Mouse (Mus musculus): ENCODE measurements at regions not wholly inside any gene's neighbourhood (a gene's known extent, or its start where the extent isn't known, plus 50 kb on each side); places are given as distances from the start of the nearest gene placed in this dataset.

DNA sequence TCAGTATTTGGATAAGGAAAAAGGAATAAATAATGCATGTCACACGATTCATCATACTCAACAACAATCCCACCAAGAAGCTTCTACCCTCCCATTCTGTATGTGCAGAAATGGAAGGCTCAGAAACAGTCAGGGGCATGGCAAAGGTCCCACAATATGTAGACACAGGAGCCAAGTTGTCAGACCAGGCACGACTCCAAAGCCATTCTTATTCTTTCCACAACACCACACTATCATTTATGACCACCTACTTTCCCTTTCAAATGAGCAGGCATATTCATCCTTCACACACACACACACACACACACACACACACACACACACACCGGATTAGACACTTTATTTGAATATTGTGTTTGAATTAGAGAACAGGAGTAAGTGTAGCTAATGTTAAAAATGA, 232.0 kb downstream of the Rab28 start:
- Histone ChIP-seq H3K27me3 (replicated peaks; ENCODE audit: control insufficient read depth, insufficient read depth, low read length) (no peaks in the 10 kb centered on the region), H3K4me3 (replicated peaks; ENCODE audit: low read length) (no peak overlapping the region), H3K4me1 (replicated peaks; ENCODE audit: control insufficient read depth, insufficient read depth, low read length) (peaks cover 3% of the 10 kb centered on the region; the same call in 1 of the 2 replicates), H3K27ac (ENCODE audit: low read length) (no peak overlapping the region), H3K36me3 (ENCODE audit: control insufficient read depth, insufficient read depth) (no peaks in the 10 kb centered on the region), H3K9me3 (ENCODE audit: control insufficient read depth, low read length) (no peaks in the 10 kb centered on the region), H3K4me2 (ENCODE audit: low read length) (no peak overlapping the region), H3K9ac (replicated peaks; ENCODE audit: low read depth, low read length) (no peak overlapping the region)
- peak; percentile 78 for ATAC-seq
- WGBS, result 45% methylated on average over 3 of the region's 3 CpGs

DNA sequence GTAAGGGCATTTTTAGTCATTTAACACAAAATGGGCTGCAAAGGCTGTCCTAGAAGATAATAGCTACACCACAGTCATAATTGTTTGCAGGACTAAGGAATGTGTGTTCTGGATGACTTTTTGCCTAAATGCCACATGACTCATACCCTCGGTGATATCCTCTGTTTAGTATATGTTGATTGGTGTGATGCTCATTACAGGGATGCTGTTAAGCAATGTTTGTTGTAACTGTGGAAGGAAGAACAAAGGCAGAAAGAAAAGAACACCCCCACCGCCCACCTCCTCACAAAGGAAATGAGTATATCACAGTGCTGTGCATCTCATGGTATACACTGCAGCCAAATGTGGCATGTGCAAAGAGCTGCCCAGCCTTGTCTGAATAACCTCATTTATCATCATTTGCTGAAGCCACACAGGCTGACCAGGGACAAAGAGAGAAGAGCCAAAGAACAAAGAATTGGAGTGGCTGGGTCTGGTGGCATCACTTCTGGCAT, 262.4 kb downstream of the Rab28 start:
- Histone ChIP-seq H3K9ac (replicated peaks; ENCODE audit: low read depth, low read length) (no peak overlapping the region), H3K36me3 (ENCODE audit: control insufficient read depth, insufficient read depth) (no peaks in the 10 kb centered on the region), H3K4me2 (ENCODE audit: low read length) (no peak overlapping the region), H3K9me3 (ENCODE audit: control insufficient read depth, low read length) (no peaks in the 10 kb centered on the region), H3K27me3 (replicated peaks; ENCODE audit: control insufficient read depth, insufficient read depth, low read length) (no peaks in the 10 kb centered on the region), H3K4me3 (replicated peaks; ENCODE audit: low read length) (no peak overlapping the region), H3K27ac (ENCODE audit: low read length) (no peak overlapping the region), H3K4me1 (replicated peaks; ENCODE audit: control insufficient read depth, insufficient read depth, low read length) (no peaks in the 10 kb centered on the region)
- 70% methylated on average over 2 of the region's 2 CpGs for WGBS
- no peak for ATAC-seq

DNA sequence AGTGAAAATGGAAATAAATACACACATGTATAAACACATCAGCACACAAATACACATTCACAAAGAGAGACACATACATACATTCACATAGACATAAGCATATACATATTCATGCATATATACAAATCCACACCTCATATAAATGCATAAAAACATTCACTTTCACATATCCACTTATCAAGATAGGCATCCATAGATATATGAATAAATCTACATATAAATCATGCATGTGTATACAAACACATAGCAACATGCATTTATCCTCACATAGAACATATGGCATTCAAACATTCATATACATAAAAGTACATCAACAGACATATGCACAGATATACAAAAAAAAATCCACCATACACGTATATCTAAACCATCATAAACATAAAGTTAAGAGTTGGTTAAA, 266.9 kb downstream of the Rab28 start:
- Histone ChIP-seq H3K4me1 (replicated peaks; ENCODE audit: control insufficient read depth, insufficient read depth, low read length) (no peaks in the 10 kb centered on the region), H3K4me2 (ENCODE audit: low read length) (no peak overlapping the region), H3K9me3 (ENCODE audit: control insufficient read depth, low read length) (no peaks in the 10 kb centered on the region), H3K4me3 (replicated peaks; ENCODE audit: low read length) (no peak overlapping the region), H3K36me3 (ENCODE audit: control insufficient read depth, insufficient read depth) (no peaks in the 10 kb centered on the region), H3K27ac (ENCODE audit: low read length) (no peak overlapping the region), H3K27me3 (replicated peaks; ENCODE audit: control insufficient read depth, insufficient read depth, low read length) (no peaks in the 10 kb centered on the region), H3K9ac (replicated peaks; ENCODE audit: low read depth, low read length) (no peak overlapping the region)
- peak; percentile 82 for ATAC-seq
- 70% methylated on average over 1 of the region's 1 CpGs for WGBS

DNA sequence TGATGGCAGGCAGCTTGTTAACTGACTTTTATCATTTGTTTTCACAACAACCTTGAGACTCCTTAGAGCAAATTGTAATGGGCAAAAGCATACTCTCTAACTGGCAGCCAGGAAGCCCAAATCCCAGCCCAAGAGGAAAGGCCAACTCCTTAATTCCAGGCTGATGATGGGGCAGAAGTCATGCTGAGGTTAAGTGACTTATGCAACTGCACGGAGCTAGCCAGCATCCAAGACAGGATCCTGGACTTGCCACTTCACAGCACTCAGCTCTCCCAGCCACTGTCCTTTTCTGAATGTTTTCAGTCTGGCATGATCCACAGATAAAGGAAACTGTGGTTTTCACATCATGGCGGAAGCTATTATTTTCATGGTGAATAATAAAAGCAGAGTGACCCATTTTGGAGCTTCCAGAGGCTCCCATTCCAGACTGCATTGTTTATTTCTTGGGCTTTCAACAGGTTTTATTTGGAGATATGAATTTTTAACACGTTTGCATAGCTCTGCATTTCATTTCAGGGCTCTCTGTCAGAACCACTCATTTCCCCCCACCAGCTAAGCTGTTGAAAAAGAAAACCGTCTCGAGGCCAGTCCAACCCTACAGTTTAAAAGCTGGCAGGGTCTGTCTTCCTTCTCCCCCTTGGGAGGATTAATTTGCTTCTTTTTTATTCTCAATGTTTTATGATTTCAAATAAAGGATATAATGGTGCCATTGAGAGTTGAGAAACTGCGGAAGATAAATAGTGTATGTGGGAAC, 288.7 kb downstream of the Rab28 start:
- no peak overlapping the region for H3K4me2 ChIP-seq (ENCODE audit: low read length)
- H3K4me3 ChIP-seq (replicated peaks; ENCODE audit: low read length), result no peak overlapping the region
- ATAC-seq, result no peak
- no peaks in the 10 kb centered on the region for H3K27me3 ChIP-seq (replicated peaks; ENCODE audit: control insufficient read depth, insufficient read depth, low read length)
- no peak overlapping the region for H3K9ac ChIP-seq (replicated peaks; ENCODE audit: low read depth, low read length)
- no peaks in the 10 kb centered on the region for H3K36me3 ChIP-seq (ENCODE audit: control insufficient read depth, insufficient read depth)
- no peaks in the 10 kb centered on the region for H3K4me1 ChIP-seq (replicated peaks; ENCODE audit: control insufficient read depth, insufficient read depth, low read length)
- 67% methylated on average over 6 of the region's 6 CpGs for WGBS
- H3K9me3 ChIP-seq (ENCODE audit: control insufficient read depth, low read length), result no peaks in the 10 kb centered on the region
- H3K27ac ChIP-seq (ENCODE audit: low read length), result no peak overlapping the region

DNA sequence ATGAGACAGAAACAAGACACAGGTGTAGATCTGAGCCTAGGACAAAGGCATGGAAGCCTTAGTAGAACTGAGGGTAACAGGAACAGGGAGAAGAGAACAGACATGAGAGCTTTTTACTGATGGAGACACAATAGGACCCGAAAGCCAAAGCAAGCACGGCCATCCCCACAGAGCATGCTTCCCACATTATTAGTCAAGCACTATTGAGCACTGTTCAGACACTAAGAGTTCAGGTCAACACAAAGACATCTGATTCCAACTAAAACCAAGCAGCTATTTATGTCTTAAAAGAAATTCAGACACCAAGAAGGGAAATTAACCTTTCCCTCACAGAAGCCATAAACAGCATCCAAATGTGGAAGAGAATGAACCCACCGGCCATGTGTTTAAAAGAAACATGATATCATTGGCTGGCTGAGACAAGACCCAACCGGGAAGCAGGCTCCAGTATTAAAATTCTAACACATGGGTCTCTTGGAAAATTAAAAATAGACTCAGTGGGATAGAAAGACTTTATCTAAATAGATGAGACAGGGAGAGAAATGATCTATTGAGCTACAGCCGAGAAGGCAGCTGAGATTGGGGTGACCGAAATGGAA, 298.8 kb downstream of the Rab28 start:
- Histone ChIP-seq H3K4me2 (ENCODE audit: low read length) (no peak overlapping the region), H3K4me1 (replicated peaks; ENCODE audit: control insufficient read depth, insufficient read depth, low read length) (no peaks in the 10 kb centered on the region), H3K9ac (replicated peaks; ENCODE audit: low read depth, low read length) (no peak overlapping the region), H3K27ac (ENCODE audit: low read length) (no peak overlapping the region), H3K9me3 (ENCODE audit: control insufficient read depth, low read length) (no peaks in the 10 kb centered on the region), H3K4me3 (replicated peaks; ENCODE audit: low read length) (no peak overlapping the region), H3K27me3 (replicated peaks; ENCODE audit: control insufficient read depth, insufficient read depth, low read length) (no peaks in the 10 kb centered on the region), H3K36me3 (ENCODE audit: control insufficient read depth, insufficient read depth) (no peaks in the 10 kb centered on the region)
- ATAC-seq, result no peak
- WGBS, result 79% methylated on average over 6 of the region's 6 CpGs

DNA sequence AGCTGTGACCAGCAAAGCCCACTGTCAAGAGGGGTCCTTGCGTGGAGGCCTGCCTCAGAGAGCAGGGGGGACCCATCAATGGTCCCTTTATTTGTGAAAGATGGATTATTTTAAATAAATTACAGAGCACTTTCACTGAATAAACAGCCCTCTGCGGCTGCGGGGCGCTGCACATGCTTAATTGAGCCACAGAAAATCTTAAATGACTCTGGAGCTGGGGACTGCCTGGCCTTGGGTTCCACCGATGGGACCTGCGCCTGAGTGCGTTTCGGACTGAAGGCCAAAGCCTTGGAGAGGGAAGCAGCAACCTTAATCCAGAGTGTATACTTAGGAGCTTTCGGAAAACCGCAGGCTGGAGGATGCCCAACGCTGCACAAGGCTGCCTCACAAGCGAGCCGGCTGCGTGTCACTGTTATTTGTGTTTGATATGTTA, 315.1 kb downstream of the Rab28 start:
- peak; percentile 87 for ATAC-seq
- H3K27me3 ChIP-seq (replicated peaks; ENCODE audit: control insufficient read depth, insufficient read depth, low read length), result no peaks in the 10 kb centered on the region
- H3K36me3 ChIP-seq (ENCODE audit: control insufficient read depth, insufficient read depth), result no peaks in the 10 kb centered on the region
- no peak overlapping the region for H3K27ac ChIP-seq (ENCODE audit: low read length)
- H3K9me3 ChIP-seq (ENCODE audit: control insufficient read depth, low read length), result no peaks in the 10 kb centered on the region
- 19% methylated on average over 14 of the region's 14 CpGs for whole genome bisulfite sequencing
- peak overlapping the region; percentile 10 for H3K9ac ChIP-seq (replicated peaks; ENCODE audit: low read depth, low read length)
- H3K4me1 ChIP-seq (replicated peaks; ENCODE audit: control insufficient read depth, insufficient read depth, low read length), result peaks cover 6% of the 10 kb centered on the region
- H3K4me2 ChIP-seq (ENCODE audit: low read length), result peak overlapping the region; percentile 37
- peak overlapping the region; percentile 7 for H3K4me3 ChIP-seq (replicated peaks; ENCODE audit: low read length)

DNA sequence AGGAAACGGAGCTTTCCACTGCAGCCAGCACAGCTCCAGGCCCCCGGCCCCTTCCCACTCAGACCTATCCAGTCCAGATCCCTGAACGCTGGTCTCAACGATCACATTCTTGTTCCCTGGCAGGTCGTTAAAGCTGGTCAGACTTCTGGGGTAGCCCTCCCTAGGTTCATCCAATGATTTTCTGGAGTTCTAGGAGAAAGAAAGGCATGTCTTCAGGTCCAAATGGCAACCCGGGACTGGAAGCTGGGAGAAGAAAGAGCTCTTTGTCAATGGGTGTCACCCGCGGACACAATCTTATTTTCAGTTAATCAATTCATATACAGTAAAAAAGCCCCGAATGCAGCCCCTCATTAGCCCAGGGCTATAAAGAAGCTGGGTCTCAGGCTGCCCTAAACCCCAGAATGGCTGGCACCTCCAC, 315.8 kb downstream of the Rab28 start:
- Histone ChIP-seq H3K9me3 (ENCODE audit: control insufficient read depth, low read length) (no peaks in the 10 kb centered on the region), H3K4me3 (replicated peaks; ENCODE audit: low read length) (no peak overlapping the region), H3K4me2 (ENCODE audit: low read length) (no peak overlapping the region), H3K9ac (replicated peaks; ENCODE audit: low read depth, low read length) (no peak overlapping the region), H3K27ac (ENCODE audit: low read length) (no peak overlapping the region), H3K36me3 (ENCODE audit: control insufficient read depth, insufficient read depth) (no peaks in the 10 kb centered on the region), H3K4me1 (replicated peaks; ENCODE audit: control insufficient read depth, insufficient read depth, low read length) (peaks cover 6% of the 10 kb centered on the region), H3K27me3 (replicated peaks; ENCODE audit: control insufficient read depth, insufficient read depth, low read length) (no peaks in the 10 kb centered on the region)
- ATAC-seq, result peak; percentile 74
- 18% methylated on average over 9 of the region's 9 CpGs for WGBS

DNA sequence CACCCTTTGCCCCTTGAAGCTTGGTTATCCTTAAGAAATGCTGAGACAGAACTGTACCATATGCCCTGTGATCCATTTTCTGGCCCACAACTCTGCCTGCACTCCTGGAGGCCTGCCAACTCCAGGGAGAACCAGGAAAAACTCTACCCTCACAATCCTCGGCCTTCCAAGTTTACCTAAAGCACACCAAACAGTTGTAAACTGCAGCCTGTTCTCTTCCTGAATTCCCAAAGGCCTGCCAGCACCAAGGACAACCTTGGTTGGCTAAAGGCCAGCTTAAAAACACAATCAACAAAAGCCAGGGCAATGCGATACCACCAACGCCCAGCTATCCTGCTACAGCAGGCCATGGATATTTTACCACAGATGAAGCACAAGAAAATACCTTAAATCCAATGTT, 334.5 kb downstream of the Rab28 start:
- WGBS, result 64% methylated on average over 3 of the region's 3 CpGs
- no peak for ATAC-seq
- H3K4me1 ChIP-seq (replicated peaks; ENCODE audit: control insufficient read depth, insufficient read depth, low read length), result peaks cover 2% of the 10 kb centered on the region; the same call in 1 of the 2 replicates

DNA sequence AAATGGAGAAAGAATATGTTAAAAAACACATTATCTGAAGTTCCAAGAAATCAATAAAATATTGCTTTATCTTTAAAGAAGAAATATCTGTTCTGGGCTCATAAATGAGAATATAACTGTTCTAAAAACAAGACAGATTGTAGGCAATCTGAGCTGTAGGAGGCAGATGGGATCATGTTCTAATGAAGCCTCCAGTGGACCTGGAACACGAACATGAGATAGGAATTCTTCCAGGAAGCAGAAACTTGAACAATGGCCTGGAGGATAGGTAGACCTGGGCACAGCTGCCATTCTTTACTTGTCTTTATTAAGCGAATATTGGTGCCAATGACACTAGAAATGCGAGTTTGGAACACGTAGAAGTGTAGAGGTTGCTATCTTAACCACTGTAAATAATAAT, 336.5 kb downstream of the Rab28 start:
- no peaks in the 10 kb centered on the region for H3K9me3 ChIP-seq (ENCODE audit: control insufficient read depth, low read length)
- no peaks in the 10 kb centered on the region for H3K36me3 ChIP-seq (ENCODE audit: control insufficient read depth, insufficient read depth)
- no peak overlapping the region for H3K4me3 ChIP-seq (replicated peaks; ENCODE audit: low read length)
- no peak for ATAC-seq
- H3K4me2 ChIP-seq (ENCODE audit: low read length), result no peak overlapping the region
- H3K27ac ChIP-seq (ENCODE audit: low read length), result no peak overlapping the region
- H3K27me3 ChIP-seq (replicated peaks; ENCODE audit: control insufficient read depth, insufficient read depth, low read length), result no peaks in the 10 kb centered on the region
- 82% methylated on average over 4 of the region's 4 CpGs for WGBS
- H3K9ac ChIP-seq (replicated peaks; ENCODE audit: low read depth, low read length), result no peak overlapping the region
- peaks cover 2% of the 10 kb centered on the region; the same call in 1 of the 2 replicates for H3K4me1 ChIP-seq (replicated peaks; ENCODE audit: control insufficient read depth, insufficient read depth, low read length)

More for the DNA sequence above, 334.5 kb downstream of the Rab28 start:
- Histone ChIP-seq H3K9me3 (ENCODE audit: control insufficient read depth, low read length) (no peaks in the 10 kb centered on the region), H3K27ac (ENCODE audit: low read length) (no peak overlapping the region), H3K9ac (replicated peaks; ENCODE audit: low read depth, low read length) (no peak overlapping the region), H3K4me3 (replicated peaks; ENCODE audit: low read length) (no peak overlapping the region), H3K27me3 (replicated peaks; ENCODE audit: control insufficient read depth, insufficient read depth, low read length) (no peaks in the 10 kb centered on the region), H3K4me2 (ENCODE audit: low read length) (no peak overlapping the region), H3K36me3 (ENCODE audit: control insufficient read depth, insufficient read depth) (no peaks in the 10 kb centered on the region)

Measured in forebrain, embryonic 16.5 days (tissue).